In genomic region chr8:86884489-86885463, GRCm38 (mm10) we compare ENCODE assay signal across 8 mouse cellular contexts. TPM values are rescaled to one million over a fixed set of nuclear protein-coding genes. Genes with fewer than 3 reads are reported as not detected.
DNase-seq lines count a peak whose midpoint lies in the region; ATAC-seq and TF ChIP-seq lines count a peak whose summit lies in the region.

Gene N4bp1 (minus strand): TSS chr8:86885258.

- H3K4me1 ChIP-seq in embryonic fibroblast, embryonic 13.5 days (ENCODE audit: control insufficient read depth, insufficient read depth, low read length), result peaks cover 15% of the 10 kb centered on the region
- peaks cover 37% of the 10 kb centered on the region for H3K4me1 ChIP-seq in heart, embryonic 10.5 days
- H3K4me1 ChIP-seq in kidney, embryonic 14.5 days (ENCODE audit: control insufficient read depth, insufficient read depth, low read length), result peaks cover 23% of the 10 kb centered on the region
- H3K4me1 ChIP-seq in limb, embryonic 15.5 days, result peaks cover 31% of the 10 kb centered on the region
- H3K4me1 ChIP-seq in midbrain, postnatal 0 days (ENCODE audit: insufficient read depth, low read length), result peaks cover 8% of the 10 kb centered on the region

- peak; percentile 63 for TF ChIP-seq POLR2A in embryonic fibroblast, embryonic 13.5 days (IDR thresholded peaks at IDR 0.05; ENCODE audit: low read depth, low read length)

- peak; percentile 98 for DNase-seq in brain, adult 2 months (ENCODE audit: low read depth, low spot score)
- DNase-seq in heart, embryonic 10.5 days (ENCODE audit: low spot score), result peak; percentile 96
- DNase-seq in midbrain, postnatal 0 days (ENCODE audit: low spot score), result peak; percentile 97
- DNase-seq in spleen, postnatal 10 days (ENCODE audit: low spot score in 2 of 2), result peak; percentile 74 to 92

- peak within 1 kb of the TSS; percentile 95 for H3ac ChIP-seq in C2C12 (ENCODE audit: control insufficient read depth, insufficient read length, low read depth)

- peak; percentile 93 for ATAC-seq in kidney, embryonic 14.5 days (ENCODE audit: low FRiP score, low TSS enrichment)
- peak; percentile 90 for ATAC-seq in limb, embryonic 15.5 days (ENCODE audit: insufficient number of reproducible peaks, low FRiP score, low TSS enrichment, low read depth)
- peak; percentile 95 for ATAC-seq in midbrain, postnatal 0 days (ENCODE audit: low FRiP score)

- WGBS in heart, embryonic 10.5 days, result under 1% methylated on average over 119 of the region's 119 CpGs
- under 1% methylated on average over 93 of the region's 119 CpGs for WGBS in kidney, embryonic 14.5 days
- under 1% methylated on average over 94 of the region's 119 CpGs for WGBS in limb, embryonic 15.5 days
- WGBS in midbrain, postnatal 0 days, result under 1% methylated on average over 100 of the region's 119 CpGs

- H3K36me3 ChIP-seq in C2C12 (ENCODE audit: control insufficient read depth, insufficient read depth), result peaks cover 2% of the 10 kb centered on the region
- peaks cover 3% of the 10 kb centered on the region; the same call in 1 of the 2 replicates for H3K36me3 ChIP-seq in heart, embryonic 10.5 days
- H3K36me3 ChIP-seq in kidney, embryonic 14.5 days (ENCODE audit: control insufficient read depth, insufficient read depth, low read length), result peaks cover 3% of the 10 kb centered on the region; the same call in 1 of the 2 replicates
- peaks cover 3% of the 10 kb centered on the region; the same call in 1 of the 2 replicates for H3K36me3 ChIP-seq in limb, embryonic 15.5 days
- H3K36me3 ChIP-seq in midbrain, postnatal 0 days (ENCODE audit: insufficient read depth, low read length), result no peaks in the 10 kb centered on the region; the same call in 1 of the 2 replicates

- peak within 1 kb of the TSS; percentile 92 for H3K9ac ChIP-seq in kidney, embryonic 14.5 days (ENCODE audit: low read depth, low read length)
- peak within 1 kb of the TSS; percentile 88 for H3K9ac ChIP-seq in limb, embryonic 15.5 days
- H3K9ac ChIP-seq in midbrain, postnatal 0 days (replicated peaks; ENCODE audit: low read length, poor library complexity, severe bottlenecking), result peak within 1 kb of the TSS; percentile 93

- no peak for TF ChIP-seq CTCF in C2C12 (IDR thresholded peaks at IDR 0.05; ENCODE audit: control insufficient read depth, insufficient read depth, insufficient read length)
- no peak for TF ChIP-seq CTCF in embryonic fibroblast, embryonic 13.5 days (IDR thresholded peaks at IDR 0.05; ENCODE audit: borderline replicate concordance, insufficient read depth, low read length)
- TF ChIP-seq CTCF in midbrain, postnatal 0 days (IDR thresholded peaks at IDR 0.05), result no peak

- H3K79me2 ChIP-seq in C2C12 (ENCODE audit: control insufficient read depth, insufficient read depth), result peaks cover 52% of the 10 kb centered on the region

- H3K79me3 ChIP-seq in C2C12 (ENCODE audit: low read depth), result peaks cover 46% of the 10 kb centered on the region

- no peaks in the 10 kb centered on the region for H3K9me3 ChIP-seq in heart, embryonic 10.5 days
- no peaks in the 10 kb centered on the region for H3K9me3 ChIP-seq in kidney, embryonic 14.5 days (ENCODE audit: control insufficient read depth, low read length)
- H3K9me3 ChIP-seq in limb, embryonic 15.5 days, result no peaks in the 10 kb centered on the region
- H3K9me3 ChIP-seq in midbrain, postnatal 0 days (ENCODE audit: low read length), result no peaks in the 10 kb centered on the region

- H3K27me3 ChIP-seq in C2C12 (ENCODE audit: control insufficient read depth, insufficient read depth, insufficient read length), result no peaks in the 10 kb centered on the region
- H3K27me3 ChIP-seq in heart, embryonic 10.5 days (ENCODE audit: insufficient read depth, poor library complexity, severe bottlenecking), result peaks cover 3% of the 10 kb centered on the region; the same call in 1 of the 2 replicates
- H3K27me3 ChIP-seq in kidney, embryonic 14.5 days (ENCODE audit: control insufficient read depth, insufficient read depth, low read length), result no peaks in the 10 kb centered on the region
- H3K27me3 ChIP-seq in limb, embryonic 15.5 days, result no peaks in the 10 kb centered on the region
- no peaks in the 10 kb centered on the region for H3K27me3 ChIP-seq in midbrain, postnatal 0 days (ENCODE audit: insufficient read depth, low read length)

- peak within 1 kb of the TSS; percentile 86 for H3K4me3 ChIP-seq in C2C12 (ENCODE audit: insufficient read depth, poor library complexity, severe bottlenecking)
- H3K4me3 ChIP-seq in embryonic fibroblast, embryonic 13.5 days (ENCODE audit: insufficient read depth, low read length), result peak within 1 kb of the TSS; percentile 92
- H3K4me3 ChIP-seq in heart, embryonic 10.5 days, result peak within 1 kb of the TSS; percentile 97
- H3K4me3 ChIP-seq in kidney, embryonic 14.5 days (ENCODE audit: low read length), result peak within 1 kb of the TSS; percentile 93
- H3K4me3 ChIP-seq in limb, embryonic 15.5 days, result peak within 1 kb of the TSS; percentile 98
- peak within 1 kb of the TSS; percentile 76 for H3K4me3 ChIP-seq in midbrain, postnatal 0 days (ENCODE audit: low read depth, low read length)

- peak within 1 kb of the TSS; percentile 63 for H3K4me2 ChIP-seq in kidney, embryonic 14.5 days (replicated peaks; ENCODE audit: low read depth, low read length)
- peak within 1 kb of the TSS; percentile 82 for H3K4me2 ChIP-seq in limb, embryonic 15.5 days
- peak within 1 kb of the TSS; percentile 78 for H3K4me2 ChIP-seq in midbrain, postnatal 0 days (ENCODE audit: low read depth, low read length, poor library complexity, severe bottlenecking)

- H3K27ac ChIP-seq in embryonic fibroblast, embryonic 13.5 days (ENCODE audit: insufficient read depth, low read length), result peak within 1 kb of the TSS; percentile 83
- peak within 1 kb of the TSS; percentile 96 for H3K27ac ChIP-seq in heart, embryonic 10.5 days
- peak within 1 kb of the TSS; percentile 85 for H3K27ac ChIP-seq in kidney, embryonic 14.5 days (ENCODE audit: low read depth, low read length)
- peak within 1 kb of the TSS; percentile 94 for H3K27ac ChIP-seq in limb, embryonic 15.5 days
- peak within 1 kb of the TSS; percentile 95 for H3K27ac ChIP-seq in midbrain, postnatal 0 days (ENCODE audit: low read depth, low read length)

TF ChIP-seq in C2C12, 6 proteins besides CTCF, POLR2A, EP300 and RAD21:
- no peak for TF ChIP-seq MYOD1 (IDR thresholded peaks at IDR 0.05; ENCODE audit: control insufficient read depth, insufficient read length, low read depth)
- no peak for TF ChIP-seq CEBPB (IDR thresholded peaks at IDR 0.05; ENCODE audit: low read depth)
- peak; percentile 59 for TF ChIP-seq MAX (IDR thresholded peaks at IDR 0.05)
- no peak for TF ChIP-seq MYOG (IDR thresholded peaks at IDR 0.05; ENCODE audit: control insufficient read depth, extremely low read depth, insufficient read length)

RNA-seq across cellular contexts. Expression of gene N4bp1, which starts in this region (rescaled TPM):
- 6.4 TPM for polyA plus RNA-seq in C2C12 (2012; fragmentation: generic; extraction: Trizol)
- polyA plus RNA-seq in embryonic fibroblast, embryonic 13.5 days (2011; ENCODE audit: insufficient read length, low read depth, missing spikeins), result 33.3 and 35.6 TPM in 2 replicates
- 6.6 and 9.9 TPM in 2 replicates for polyA plus RNA-seq in heart, embryonic 10.5 days (2016; fragmentation: Nextera tagmentation; extraction: Ambion mirVana)
- 11.7 and 13.2 TPM in 2 replicates for polyA plus RNA-seq in kidney, embryonic 14.5 days (2014; fragmentation: Nextera tagmentation; extraction: Ambion mirVana)
- polyA plus RNA-seq in limb, embryonic 15.5 days (2015; fragmentation: Nextera tagmentation; extraction: Ambion mirVana), result 7.9 and 9.5 TPM in 2 replicates
- 16.0 and 16.8 TPM in 2 replicates for total RNA-seq in midbrain, postnatal 0 days (2014; rRNA removed)
- polyA plus RNA-seq in midbrain, postnatal 0 days (2015; fragmentation: Nextera tagmentation; extraction: Ambion mirVana), result 4.7 and 5.8 TPM in 2 replicates

Comparison
In these comparisons a context has a peak if more than half of its experiments do, and no peak if none do; other contexts are left out.
1. Peak in every context shown above with its lines: DNase-seq, ATAC-seq, H3K4me3 ChIP-seq and H3K27ac ChIP-seq.